Comparison of ENCODE assay signal across 8 mouse cellular contexts in genomic region chr10:81069836-81070235, GRCm38 (mm10). TPM values are rescaled to one million over a fixed set of nuclear protein-coding genes. Genes with fewer than 3 reads are reported as not detected.
A peak's percentile ranks its signal among the peaks of the same experiment; 100 is the strongest.
DNase-seq lines count a peak whose midpoint lies in the region; ATAC-seq and TF ChIP-seq lines count a peak whose summit lies in the region.

Gene Thop1 (plus strand): TSS chr10:81070035.

- H3K27me3 ChIP-seq in hindbrain, embryonic 10.5 days (ENCODE audit: insufficient read depth, poor library complexity, severe bottlenecking) = no peaks in the 10 kb centered on the region
- no peaks in the 10 kb centered on the region for H3K27me3 ChIP-seq in lung, postnatal 0 days (replicated peaks; ENCODE audit: insufficient read depth, low read length)

- H3K27ac ChIP-seq in hindbrain, embryonic 10.5 days = peak within 1 kb of the TSS; percentile 86
- H3K27ac ChIP-seq in lung, postnatal 0 days (ENCODE audit: low read length) = no peak within 1 kb of the TSS

- TF ChIP-seq CTCF in lung, postnatal 0 days (IDR thresholded peaks at IDR 0.05) = no peak

- H3K9me3 ChIP-seq in hindbrain, embryonic 10.5 days = no peaks in the 10 kb centered on the region
- H3K9me3 ChIP-seq in lung, postnatal 0 days (ENCODE audit: low read length) = no peaks in the 10 kb centered on the region

- under 1% methylated on average over 35 of the region's 35 CpGs for WGBS in hindbrain, embryonic 10.5 days
- WGBS in lung, postnatal 0 days = under 1% methylated on average over 35 of the region's 35 CpGs

- peak within 1 kb of the TSS; percentile 87 for H3K4me2 ChIP-seq in lung, postnatal 0 days (replicated peaks; ENCODE audit: low read depth, low read length)

- peak within 1 kb of the TSS; percentile 63 for H3K9ac ChIP-seq in lung, postnatal 0 days (replicated peaks; ENCODE audit: low read depth)

- peak; percentile 98 for ATAC-seq in frontal cortex, adult (ENCODE audit: low TSS enrichment)
- ATAC-seq in lung, postnatal 0 days = peak; percentile 98

- DNase-seq in MN1 (ENCODE audit: low spot score) = peak; percentile 99
- DNase-seq in cerebellum, adult 9-10 months = peak; percentile 98
- peak; percentile 100 for DNase-seq in hindbrain, embryonic 10.5 days (ENCODE audit: low spot score)
- peak; percentile 99 for DNase-seq in layer of hippocampus, adult 9-11 months
- peak; percentile 100 for DNase-seq in lung, postnatal 0 days (ENCODE audit: low spot score)
- DNase-seq in ovary, postnatal 14 days (ENCODE audit: low spot score) = peak; percentile 86
- peak; percentile 98 for DNase-seq in thymus, postnatal 14 days

- peaks cover 34% of the 10 kb centered on the region for H3K36me3 ChIP-seq in hindbrain, embryonic 10.5 days
- H3K36me3 ChIP-seq in lung, postnatal 0 days (ENCODE audit: insufficient read depth, low read length) = no peaks in the 10 kb centered on the region

- peak within 1 kb of the TSS; percentile 75 for H3K4me3 ChIP-seq in hindbrain, embryonic 10.5 days
- H3K4me3 ChIP-seq in lung, postnatal 0 days (ENCODE audit: low read depth, low read length) = peak within 1 kb of the TSS; percentile 48

- H3K4me1 ChIP-seq in hindbrain, embryonic 10.5 days (replicated peaks) = peaks cover 32% of the 10 kb centered on the region
- peaks cover 6% of the 10 kb centered on the region; the same call in 1 of the 2 replicates for H3K4me1 ChIP-seq in lung, postnatal 0 days (ENCODE audit: insufficient read depth, low read depth, low read length)

- no peak for TF ChIP-seq EP300 in lung, postnatal 0 days (IDR thresholded peaks at IDR 0.05)

RNA-seq across cellular contexts. Expression of gene Thop1, which starts in this region (rescaled TPM):
- 85.4 and 106 TPM in 2 replicates for polyA plus RNA-seq in hindbrain, embryonic 10.5 days (2016; fragmentation: Nextera tagmentation; extraction: Ambion mirVana)
- polyA plus RNA-seq in lung, postnatal 0 days (2015; fragmentation: Nextera tagmentation; extraction: Ambion mirVana) = 14.0 and 15.1 TPM in 2 replicates
